Mouse (Mus musculus) spleen, postnatal 14 days (tissue): Measurements from ENCODE around the gene Mettl9.
"Not testable (repeated sequence)": the region's sequence is repeated elsewhere in the genome, so short reads cannot be mapped to it uniquely, and the experiment has no call there.

Experiments
- DNase-seq, 2 experiments: peaks; one replicate each; pipeline ENCODE4 v3.0.0; 2021 to 2022; ENCODE audit warnings: low spot score in 2 of 2

Mettl9 gene

GRCm38 (mm10) chr7:121033856-121034652 is at the start of gene Mettl9:
TSS of gene Mettl9 (plus strand) at chr7:121034445.
- peak; percentile 87 to 88 for DNase-seq

DNA sequence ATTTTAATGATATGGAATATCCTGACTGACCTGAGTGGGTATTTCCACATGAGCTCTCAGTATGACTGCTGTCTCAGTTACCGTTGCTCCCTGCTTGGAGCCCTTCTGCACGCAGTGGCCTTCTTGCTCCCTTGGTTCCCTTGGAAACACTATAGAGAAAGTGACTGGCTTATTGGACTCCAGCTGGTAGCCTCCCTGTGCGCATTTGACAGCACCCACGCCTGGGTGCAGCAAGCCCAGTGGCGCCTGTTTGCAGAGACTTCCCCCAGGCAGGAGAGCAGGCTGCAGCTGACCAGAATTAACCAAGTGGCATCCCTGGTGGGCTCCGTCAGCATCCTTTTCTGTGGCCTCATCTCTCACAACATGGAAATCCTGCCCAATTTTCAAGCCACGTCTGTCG is 43.1 kb upstream of the Mettl9 start:
- no peak for DNase-seq

DNA sequence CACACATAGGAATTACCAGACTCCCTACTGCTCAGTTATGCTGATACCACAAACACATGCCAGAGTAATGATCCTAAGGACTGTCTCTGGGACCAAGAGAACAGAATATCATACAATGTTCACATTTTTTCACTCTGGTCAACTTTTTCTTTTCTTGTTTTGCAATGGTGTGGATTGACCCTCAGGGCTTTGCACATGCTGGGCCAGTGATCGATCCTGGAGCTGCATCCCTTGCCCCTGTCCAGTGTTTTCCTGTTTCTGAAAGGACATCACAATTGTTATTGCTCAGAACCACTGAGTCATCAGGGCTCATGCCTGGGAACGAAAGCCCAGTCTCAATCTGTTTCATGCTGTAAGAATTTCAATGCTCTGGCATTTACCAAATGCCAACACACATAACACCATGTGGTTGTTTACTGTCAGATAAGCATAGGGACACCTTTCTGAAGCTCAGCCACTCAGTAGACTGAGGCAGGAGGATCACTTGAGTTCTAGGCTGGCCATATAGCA is 35.2 kb upstream of the Mettl9 start:
- DNase-seq = no peak

DNA sequence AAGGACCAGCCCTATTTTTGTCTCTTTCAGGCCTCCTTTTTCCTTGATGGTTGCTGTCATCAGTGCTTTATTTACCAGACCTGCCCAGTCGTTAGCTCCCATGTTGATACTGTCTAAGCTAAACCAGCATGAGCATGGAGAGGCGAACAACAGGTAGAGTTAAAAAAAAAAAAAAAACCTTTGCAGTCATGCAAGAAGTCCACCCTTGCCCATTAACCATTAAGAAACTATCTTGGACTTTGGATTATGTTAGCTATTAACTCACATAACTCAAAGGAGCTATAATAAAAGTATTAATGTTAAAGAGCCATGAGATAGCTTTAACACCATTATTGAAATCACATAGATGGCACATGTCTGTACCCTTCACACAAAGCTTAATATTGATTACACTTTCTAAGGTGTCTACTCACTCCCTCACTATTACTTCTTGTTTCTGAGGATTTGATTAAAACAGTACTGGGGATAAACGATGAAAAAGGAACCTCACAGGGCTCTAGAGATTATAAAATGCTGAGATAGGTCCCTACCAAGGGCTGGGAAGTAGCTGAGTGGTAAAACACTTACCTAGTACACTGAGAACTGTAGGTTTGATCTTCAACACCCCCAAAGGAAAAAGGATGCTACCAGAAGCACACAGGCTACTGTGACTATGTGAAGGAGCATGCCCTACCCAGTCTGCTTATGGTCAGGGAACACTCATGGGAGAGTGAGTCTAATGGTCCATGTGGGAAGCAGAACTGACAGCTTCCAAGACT is 34.0 kb upstream of the Mettl9 start:
- DNase-seq = no peak

DNA sequence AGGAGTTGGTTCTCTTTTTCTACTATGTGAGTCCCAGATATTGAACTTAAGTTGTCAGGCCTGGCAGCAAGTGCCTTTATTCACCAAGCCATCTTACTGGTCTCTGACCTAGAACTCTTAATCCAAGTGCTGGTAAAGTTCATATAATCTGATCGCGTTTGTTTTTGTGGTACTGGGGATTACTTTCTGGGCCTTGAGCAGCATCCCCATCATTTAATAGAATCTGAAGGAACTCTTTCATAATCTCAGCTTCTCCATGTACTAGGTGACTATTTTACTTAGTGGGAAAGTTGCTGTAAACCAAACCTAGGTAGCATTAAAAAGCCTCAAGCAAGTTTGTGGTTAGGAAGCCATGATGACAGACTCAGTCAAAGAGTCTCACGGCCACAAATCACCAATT is 32.4 kb upstream of the Mettl9 start:
- no peak for DNase-seq

DNA sequence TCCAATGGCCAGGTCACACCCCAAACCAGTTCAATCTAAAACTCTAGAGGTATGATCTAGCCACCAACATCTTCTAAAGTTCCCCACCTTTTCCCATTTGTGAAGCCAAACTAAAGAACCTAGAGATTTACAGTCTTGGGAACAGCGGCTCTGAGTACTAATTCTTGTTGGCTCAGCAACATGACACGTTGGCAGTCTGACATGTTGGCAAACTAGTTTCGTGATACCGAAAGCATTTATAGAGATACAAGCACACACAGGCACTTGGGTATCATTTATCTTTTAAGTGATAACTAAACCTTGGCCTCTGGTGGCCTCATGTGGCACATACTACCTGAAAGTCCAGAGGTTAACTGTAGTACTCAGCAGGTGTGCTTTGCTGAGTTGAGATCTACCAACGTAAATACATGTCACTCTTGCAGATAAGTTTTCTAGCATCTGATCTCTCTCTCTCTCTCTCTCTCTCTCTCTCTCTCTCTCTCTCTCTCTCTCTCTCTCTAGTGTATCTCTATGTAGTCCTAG is 31.8 kb upstream of the Mettl9 start:
- DNase-seq = no peak

GRCm38 (mm10) chr7:121003793-121004418 is 30.3 kb upstream of the Mettl9 start:
- DNase-seq = no peak

DNA sequence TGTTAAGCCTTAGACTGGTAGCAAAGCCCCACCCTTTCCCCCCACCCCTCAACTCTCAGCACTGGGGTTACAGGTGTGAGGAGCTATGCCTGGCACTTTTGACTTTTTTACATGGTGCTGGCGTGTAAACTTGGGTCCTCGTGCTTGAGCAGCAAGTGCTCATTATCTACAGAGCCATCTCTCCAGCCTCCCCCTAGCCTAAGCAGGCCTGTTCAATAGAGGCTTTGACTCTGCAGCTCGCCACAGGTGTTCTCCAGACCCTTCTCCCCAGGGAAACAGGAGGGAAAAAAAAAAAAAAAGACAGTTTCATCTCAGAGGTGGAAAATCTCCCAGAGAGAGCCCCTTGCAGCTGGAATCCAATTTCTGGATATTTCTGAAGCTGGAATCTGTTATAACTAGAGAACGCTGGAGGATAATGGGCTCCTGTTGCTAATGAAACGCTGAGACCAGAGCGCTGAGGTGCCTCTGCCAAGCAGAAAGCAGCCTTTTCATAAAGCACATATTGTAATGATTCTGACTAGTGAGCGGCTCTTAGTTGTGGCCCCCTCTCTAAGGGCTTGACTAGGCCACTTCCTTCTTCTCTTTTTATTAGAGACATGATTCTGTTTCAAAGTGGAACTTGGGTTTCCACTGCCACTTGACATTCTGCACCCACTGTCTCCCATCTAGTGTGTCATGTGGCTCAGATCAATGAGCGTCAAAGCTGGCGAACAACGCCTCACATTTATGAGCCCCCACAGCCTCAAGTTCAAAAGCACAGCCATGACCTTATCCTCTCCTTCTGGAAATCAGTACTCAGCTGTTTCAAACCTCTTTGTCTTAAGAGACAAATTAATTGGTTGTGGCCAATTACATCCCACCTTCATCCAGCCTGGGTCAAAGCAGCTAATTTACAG is 22.2 kb upstream of the Mettl9 start:
- no peak for DNase-seq

DNA sequence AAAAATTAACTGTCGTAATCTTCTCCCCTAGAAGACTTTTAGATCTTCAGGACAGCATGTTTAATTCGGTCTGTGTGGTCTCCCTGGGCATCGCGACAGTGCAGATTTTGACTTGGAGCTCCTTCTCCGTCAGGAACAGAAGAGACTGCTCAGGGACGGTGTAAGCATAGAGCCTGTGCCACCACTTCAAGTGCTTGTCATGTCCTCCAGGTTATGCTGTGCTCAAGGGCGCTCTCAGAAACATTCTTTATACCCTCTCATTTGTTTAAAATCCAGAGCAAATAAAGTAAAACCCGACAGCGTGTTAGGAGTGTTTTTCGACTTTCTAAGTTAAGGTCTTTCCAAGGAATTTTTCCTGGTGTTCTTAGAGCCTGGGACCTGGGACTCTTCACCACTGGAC is 19.8 kb upstream of the Mettl9 start:
- DNase-seq = no peak

DNA sequence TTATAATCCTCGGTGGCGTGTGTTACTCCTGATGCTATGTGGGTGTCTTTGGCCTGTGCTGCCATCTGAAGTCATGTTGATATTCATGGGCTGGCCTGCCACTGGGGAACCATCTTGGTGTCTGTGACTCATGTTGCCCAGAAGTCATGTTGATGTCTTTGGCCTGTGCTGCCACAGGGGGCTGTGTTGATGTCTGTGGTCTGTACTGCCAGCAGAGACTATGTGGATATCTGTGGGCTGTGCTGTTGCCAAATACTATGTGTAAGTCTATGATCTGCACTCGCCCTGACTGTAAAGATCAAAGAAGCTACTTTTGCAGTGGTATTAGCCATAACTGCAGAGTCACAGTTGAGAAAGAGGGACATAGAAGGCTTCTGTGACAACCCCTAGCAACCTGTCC is 15.5 kb upstream of the Mettl9 start:
- no peak for DNase-seq

GRCm38 (mm10) chr7:121020277-121020676 is 14.0 kb upstream of the Mettl9 start:
- DNase-seq = no peak

GRCm38 (mm10) chr7:121025221-121026008 is 8.8 kb upstream of the Mettl9 start:
- DNase-seq = no peak

DNA sequence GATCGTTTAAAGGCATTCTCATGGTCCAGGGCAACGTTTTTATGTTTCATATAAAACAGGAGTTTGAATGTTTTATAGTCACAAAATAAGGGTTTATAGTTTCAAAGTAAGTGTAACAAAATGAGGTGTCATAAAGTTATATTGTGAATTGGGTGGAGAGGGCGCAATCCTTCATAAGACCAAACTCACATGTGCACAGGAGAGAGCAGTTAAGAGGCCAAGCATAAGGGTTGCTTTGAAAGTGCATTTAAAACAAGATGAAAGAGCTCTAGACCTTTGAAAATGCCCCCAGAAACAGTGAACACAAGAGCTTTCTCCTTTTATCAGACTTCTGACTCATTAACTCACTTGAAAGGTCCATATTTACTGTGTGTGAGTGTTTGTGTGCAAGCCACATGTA is 7.9 kb upstream of the Mettl9 start:
- DNase-seq = no peak

DNA sequence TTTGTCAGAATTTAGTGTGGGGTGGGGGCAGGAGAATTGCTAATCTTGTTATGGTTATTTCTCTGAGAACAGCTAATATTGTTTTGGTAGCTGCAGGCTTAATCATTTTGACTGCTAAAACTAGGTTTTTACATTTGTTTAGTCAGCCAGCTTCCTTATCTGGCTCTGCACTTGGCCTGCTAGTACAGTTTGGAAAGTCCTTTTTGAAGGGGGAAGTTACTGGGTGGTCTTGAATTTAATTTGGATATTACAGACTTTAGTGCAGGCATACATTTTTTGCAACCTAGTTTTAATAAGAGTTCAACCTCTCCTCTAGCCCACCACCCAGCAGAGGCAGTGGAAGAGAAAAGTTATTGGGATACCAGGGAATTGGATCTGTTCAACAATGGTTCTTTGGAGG is 4.3 kb upstream of the Mettl9 start:
- DNase-seq = not testable (repeated sequence)

DNA sequence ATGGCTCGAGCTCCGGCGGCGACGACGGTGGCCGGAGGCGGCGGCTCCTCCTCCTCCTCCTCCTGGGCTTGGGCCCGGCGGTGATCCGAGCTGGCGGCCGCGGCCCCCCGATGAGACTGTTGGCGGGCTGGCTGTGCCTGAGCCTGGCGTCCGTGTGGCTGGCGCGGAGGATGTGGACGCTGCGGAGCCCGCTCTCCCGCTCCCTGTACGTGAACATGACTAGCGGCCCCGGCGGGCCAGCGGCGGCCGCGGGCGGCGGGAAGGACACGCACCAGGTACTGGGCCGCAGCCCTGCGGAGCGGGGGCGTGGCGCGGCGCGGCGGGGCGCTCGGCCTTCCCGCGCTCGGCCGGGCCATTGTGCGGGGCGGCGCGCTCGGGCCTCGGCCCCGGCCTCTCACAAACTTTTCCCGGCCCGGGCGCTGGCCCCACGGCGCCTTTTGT is 476 bp downstream of the Mettl9 start:
- peak in 1 of 2 experiments; percentile 49 for DNase-seq

GRCm38 (mm10) chr7:121035161-121035721 is 996 bp downstream of the Mettl9 start:
- DNase-seq = peak in 1 of 2 experiments; percentile 9

GRCm38 (mm10) chr7:121040595-121040994 is 6.3 kb downstream of the Mettl9 start:
- DNase-seq = no peak

- DNase-seq = no peak
Observed at GRCm38 (mm10) chr7:121041989-121042388, 7.7 kb downstream of the Mettl9 start.

GRCm38 (mm10) chr7:121043004-121043403 is 8.8 kb downstream of the Mettl9 start:
- no peak for DNase-seq

- DNase-seq = no peak
Observed at GRCm38 (mm10) chr7:121043510-121043909, 9.3 kb downstream of the Mettl9 start.
